In genomic region chr2:119161247-119161646, GRCm38 (mm10) we compare ENCODE assay signal across 15 mouse cellular contexts. TPM values are rescaled to one million over a fixed set of nuclear protein-coding genes. Genes with fewer than 3 reads are reported as not detected.
DNase-seq lines count a peak whose midpoint lies in the region; ATAC-seq lines count a peak whose summit lies in the region.
"Had no signal": no experiment of that assay in that cellular context is flagged by ENCODE, and none has a peak within 500 bp of the region (broad histone marks: within the 10 kb centered on the region; RNA-seq: fewer than 3 reads in every experiment).

No protein-coding gene starts in this region.

- intact Hi-C loops in left cerebral cortex, postnatal 14 days (cut with DNase I): no loop called here

- H3K9ac ChIP-seq in midbrain, embryonic 12.5 days (replicated peaks): peak overlapping the region; percentile 24; the same call in 1 of the 2 replicates
- no peak overlapping the region for H3K9ac ChIP-seq in midbrain, embryonic 16.5 days (ENCODE audit: low read depth, low read length)
- no peak overlapping the region for H3K9ac ChIP-seq in kidney, embryonic 16.5 days (replicated peaks; ENCODE audit: low read length)
- H3K9ac ChIP-seq: intestine, embryonic 15.5 days; liver, embryonic 15.5 days had no signal

- ATAC-seq in midbrain, embryonic 12.5 days (ENCODE audit: low FRiP score, low read depth): no peak
- no peak for ATAC-seq in midbrain, embryonic 16.5 days
- ATAC-seq in kidney, embryonic 16.5 days (ENCODE audit: low FRiP score, low TSS enrichment): 0 out of 2 replicates have a peak, but pooled peaks have one; percentile 11
- ATAC-seq: intestine, embryonic 15.5 days had no signal

- peaks cover 30% of the 10 kb centered on the region for H3K27me3 ChIP-seq in midbrain, embryonic 12.5 days
- H3K27me3 ChIP-seq in midbrain, embryonic 16.5 days (ENCODE audit: control insufficient read depth, insufficient read depth, low read depth, low read length): peaks cover 12% of the 10 kb centered on the region
- H3K27me3 ChIP-seq in kidney, embryonic 16.5 days (ENCODE audit: insufficient read depth, low read length): 0 out of 2 replicates have a peak, but pooled peaks cover 8% of the 10 kb centered on the region

- WGBS in midbrain, embryonic 12.5 days: 23% methylated on average over 2 of the region's 2 CpGs
- 31% methylated on average over 2 of the region's 2 CpGs for WGBS in midbrain, embryonic 16.5 days
- 40% methylated on average over 2 of the region's 2 CpGs for WGBS in kidney, embryonic 16.5 days

- H3K9me3 ChIP-seq in midbrain, embryonic 12.5 days: no peaks in the 10 kb centered on the region
- H3K9me3 ChIP-seq in midbrain, embryonic 16.5 days (replicated peaks; ENCODE audit: control insufficient read depth, low read length, poor library complexity, severe bottlenecking): no peaks in the 10 kb centered on the region
- no peaks in the 10 kb centered on the region for H3K9me3 ChIP-seq in kidney, embryonic 16.5 days (ENCODE audit: low read length)
- H3K9me3 ChIP-seq: intestine, embryonic 15.5 days; liver, embryonic 15.5 days had no signal

- peak; percentile 39 to 63 for DNase-seq in adrenal gland, postnatal 36 days
- DNase-seq in adrenal gland, adult 18-20 months (ENCODE audit: low spot score in 2 of 2): no peak
- DNase-seq in lung, postnatal 25 days (ENCODE audit: low spot score): peak; percentile 69
- DNase-seq in left cerebral cortex, postnatal 14 days (ENCODE audit: low spot score in 2 of 2): no peak
- no peak for DNase-seq in urinary bladder, postnatal 14 days (ENCODE audit: low spot score)
- DNase-seq: cerebellum, adult 11-12 months; gastrocnemius, postnatal 25 days had no signal

- H3K36me3 ChIP-seq in midbrain, embryonic 12.5 days: no peaks in the 10 kb centered on the region
- no peaks in the 10 kb centered on the region for H3K36me3 ChIP-seq in midbrain, embryonic 16.5 days (ENCODE audit: control insufficient read depth, insufficient read depth, low read length)
- H3K36me3 ChIP-seq in kidney, embryonic 16.5 days (ENCODE audit: insufficient read depth, low read length): no peaks in the 10 kb centered on the region
- H3K36me3 ChIP-seq: intestine, embryonic 15.5 days; liver, embryonic 15.5 days had no signal

- H3K4me2 ChIP-seq in midbrain, embryonic 12.5 days (replicated peaks): no peak overlapping the region
- H3K4me2 ChIP-seq in midbrain, embryonic 16.5 days (ENCODE audit: low read length): no peak overlapping the region
- H3K4me2 ChIP-seq in kidney, embryonic 16.5 days (replicated peaks; ENCODE audit: low read depth, low read length): no peak overlapping the region
- H3K4me2 ChIP-seq: intestine, embryonic 15.5 days; liver, embryonic 15.5 days had no signal

- no peak overlapping the region for H3K4me3 ChIP-seq in midbrain, embryonic 12.5 days
- H3K4me3 ChIP-seq in midbrain, embryonic 16.5 days (ENCODE audit: low read depth, low read length): no peak overlapping the region
- H3K4me3 ChIP-seq in kidney, embryonic 16.5 days (ENCODE audit: low read length): no peak overlapping the region
- H3K4me3 ChIP-seq: intestine, embryonic 15.5 days; left cerebral cortex, adult 2 months; liver, embryonic 15.5 days had no signal

- H3K4me1 ChIP-seq in midbrain, embryonic 12.5 days: peaks cover 6% of the 10 kb centered on the region
- H3K4me1 ChIP-seq in midbrain, embryonic 16.5 days (ENCODE audit: control insufficient read depth, insufficient read depth, low read length): peaks cover 4% of the 10 kb centered on the region
- peaks cover 3% of the 10 kb centered on the region; the same call in 1 of the 2 replicates for H3K4me1 ChIP-seq in kidney, embryonic 16.5 days (ENCODE audit: insufficient read depth, low read length)
- H3K4me1 ChIP-seq: intestine, embryonic 15.5 days had no signal

- H3K27ac ChIP-seq in midbrain, embryonic 12.5 days (replicated peaks): no peak overlapping the region
- no peak overlapping the region for H3K27ac ChIP-seq in midbrain, embryonic 16.5 days (ENCODE audit: low read length)
- peak overlapping the region; percentile 21 for H3K27ac ChIP-seq in kidney, embryonic 16.5 days (ENCODE audit: low read length)
- H3K27ac ChIP-seq: intestine, embryonic 15.5 days; left cerebral cortex, adult 2 months; liver, embryonic 15.5 days had no signal

RNA-seq across cellular contexts. Expression of gene Rmdn3, which starts 4.4 kb away (rescaled TPM):
- 10 to 100 TPM; 63.6 to 65.0 TPM for total RNA-seq in adrenal gland, postnatal 36 days (2021)
- total RNA-seq in adrenal gland, adult 18-20 months (2021): 100 to 1,000 TPM in 1 of 2 experiments, 10 to 100 TPM in 1; 72.4 to 101 TPM
- polyA plus RNA-seq in midbrain, embryonic 12.5 days (2016; fragmentation: Nextera tagmentation; extraction: Ambion mirVana): 43.8 and 47.5 TPM in 2 replicates
- polyA plus RNA-seq in midbrain, embryonic 16.5 days (2015; fragmentation: Nextera tagmentation; extraction: Ambion mirVana): 52.4 and 52.9 TPM in 2 replicates
- 46.4 and 47.0 TPM in 2 replicates for polyA plus RNA-seq in kidney, embryonic 16.5 days (2015; fragmentation: Nextera tagmentation; extraction: Ambion mirVana)
- 10 to 100 TPM; 49.0 to 49.3 TPM for total RNA-seq in left cerebral cortex, postnatal 14 days (2021)

RNA-seq across cellular contexts. Expression of gene Gchfr, which starts 6.3 kb away (rescaled TPM):
- 10 to 100 TPM; 16.1 to 23.8 TPM for total RNA-seq in adrenal gland, postnatal 36 days (2021)
- total RNA-seq in adrenal gland, adult 18-20 months (2021): 10 to 100 TPM; 24.3 to 26.0 TPM
- 2.7 and 3.3 TPM in 2 replicates for polyA plus RNA-seq in midbrain, embryonic 12.5 days (2016; fragmentation: Nextera tagmentation; extraction: Ambion mirVana)
- 7.3 and 9.4 TPM in 2 replicates for polyA plus RNA-seq in midbrain, embryonic 16.5 days (2015; fragmentation: Nextera tagmentation; extraction: Ambion mirVana)
- 34.5 and 38.8 TPM in 2 replicates for polyA plus RNA-seq in kidney, embryonic 16.5 days (2015; fragmentation: Nextera tagmentation; extraction: Ambion mirVana)
- total RNA-seq in left cerebral cortex, postnatal 14 days (2021): not detected
- total RNA-seq: gastrocnemius, postnatal 25 days; left cerebral cortex, adult 2 months; MEL; monocyte, adult 5-6 weeks had no signal

RNA-seq across cellular contexts. Expression of gene Gm14137, which starts 13.1 kb away (rescaled TPM):
- total RNA-seq in adrenal gland, postnatal 36 days (2021): under 1 TPM; 0.13 TPM
- under 1 TPM in 1 of 2 experiments, not detected in 1; 0.13 TPM for total RNA-seq in adrenal gland, adult 18-20 months (2021)
- polyA plus RNA-seq in midbrain, embryonic 12.5 days (2016; fragmentation: Nextera tagmentation; extraction: Ambion mirVana): 0.85 and 1.2 TPM in 2 replicates
- 1.2 and 1.5 TPM in 2 replicates for polyA plus RNA-seq in midbrain, embryonic 16.5 days (2015; fragmentation: Nextera tagmentation; extraction: Ambion mirVana)
- polyA plus RNA-seq in kidney, embryonic 16.5 days (2015; fragmentation: Nextera tagmentation; extraction: Ambion mirVana): 0.56 and 0.85 TPM in 2 replicates
- not detected for total RNA-seq in left cerebral cortex, postnatal 14 days (2021)
- total RNA-seq: gastrocnemius, postnatal 25 days; left cerebral cortex, adult 2 months; MEL; monocyte, adult 5-6 weeks had no signal

RNA-seq across cellular contexts. Expression of gene Zfyve19, which starts 47.2 kb away (rescaled TPM):
- 10 to 100 TPM; 30.2 to 30.5 TPM for total RNA-seq in adrenal gland, postnatal 36 days (2021)
- total RNA-seq in adrenal gland, adult 18-20 months (2021): 10 to 100 TPM; 32.0 to 32.4 TPM
- 44.9 and 53.6 TPM in 2 replicates for polyA plus RNA-seq in midbrain, embryonic 12.5 days (2016; fragmentation: Nextera tagmentation; extraction: Ambion mirVana)
- 62.4 and 62.6 TPM in 2 replicates for polyA plus RNA-seq in midbrain, embryonic 16.5 days (2015; fragmentation: Nextera tagmentation; extraction: Ambion mirVana)
- 64.1 and 67.2 TPM in 2 replicates for polyA plus RNA-seq in kidney, embryonic 16.5 days (2015; fragmentation: Nextera tagmentation; extraction: Ambion mirVana)
- 10 to 100 TPM; 28.8 to 36.8 TPM for total RNA-seq in left cerebral cortex, postnatal 14 days (2021)

RNA-seq across cellular contexts. Expression of gene Dnajc17, which starts 47.3 kb away (rescaled TPM):
- 10 to 100 TPM; 14.4 to 14.6 TPM for total RNA-seq in adrenal gland, postnatal 36 days (2021)
- total RNA-seq in adrenal gland, adult 18-20 months (2021): 10 to 100 TPM; 12.5 to 13.1 TPM
- polyA plus RNA-seq in midbrain, embryonic 12.5 days (2016; fragmentation: Nextera tagmentation; extraction: Ambion mirVana): 24.7 and 26.8 TPM in 2 replicates
- polyA plus RNA-seq in midbrain, embryonic 16.5 days (2015; fragmentation: Nextera tagmentation; extraction: Ambion mirVana): 25.9 and 28.5 TPM in 2 replicates
- polyA plus RNA-seq in kidney, embryonic 16.5 days (2015; fragmentation: Nextera tagmentation; extraction: Ambion mirVana): 21.0 and 21.6 TPM in 2 replicates
- 10 to 100 TPM; 17.4 to 18.2 TPM for total RNA-seq in left cerebral cortex, postnatal 14 days (2021)

Comparison
In these comparisons a context has a peak if more than half of its experiments do, and no peak if none do; other contexts are left out.
1. DNase-seq: peak in adrenal gland, postnatal 36 days (2 of 2) and lung, postnatal 25 days (single experiment); none in adrenal gland, adult 18-20 months (0 of 2), left cerebral cortex, postnatal 14 days (0 of 2) and urinary bladder, postnatal 14 days (single experiment).
2. RNA of gene Gchfr, which starts 6.3 kb away (total RNA-seq): 24.3 to 26.0 TPM in adrenal gland, adult 18-20 months and 16.1 to 23.8 TPM in adrenal gland, postnatal 36 days; not detected in left cerebral cortex, postnatal 14 days; every median in the first group is over 10 times any median in the second.